Mouse (Mus musculus) erythroblast, embryonic 14.5 days (primary cell): ENCODE data around the gene Rab25. TPM values are rescaled to one million over a fixed set of nuclear protein-coding genes. Genes with fewer than 3 reads are reported as not detected.

Source experiments
- H3K27me3 ChIP-seq: 2 replicates; pipeline ENCODE4 v1.6.1; 2012; ENCODE audit warnings: inconsistent platforms; ENCODE audit not compliant: control insufficient read depth
- H3K36me3 ChIP-seq: 2 replicates; pipeline ENCODE4 v1.6.1; 2012; ENCODE audit warnings: mild to moderate bottlenecking, inconsistent platforms; ENCODE audit not compliant: control insufficient read depth
- H3K4me1 ChIP-seq: 2 replicates; pipeline ENCODE4 v1.6.1; 2012; ENCODE audit warnings: inconsistent platforms; ENCODE audit not compliant: control insufficient read depth
- H3K4me3 ChIP-seq: replicated peaks from 2 replicates; pipeline ENCODE3; 2012; ENCODE audit warnings: moderate library complexity, mild to moderate bottlenecking, inconsistent platforms
- H3K9me3 ChIP-seq: 2 replicates; pipeline ENCODE4 v1.6.1; 2012; ENCODE audit warnings: low read length, inconsistent platforms, mixed read lengths; ENCODE audit not compliant: control insufficient read depth
- GATA1 ChIP-seq: IDR thresholded peaks from 2 replicates; pipeline ENCODE4 v1.6.1; 2012; ENCODE audit warnings: low read length, inconsistent platforms, mixed read lengths
- TAL1 ChIP-seq: IDR thresholded peaks from 3 replicates; pipeline ENCODE4 v1.6.1; 2012; ENCODE audit warnings: low read length, inconsistent platforms, mixed read lengths
- polyA plus RNA-seq: library from polyadenylated mRNA; stranded (reverse); fragments of >175 nt; gene quantifications from 2 replicates; pipeline ENCODE4 v1.2.3, GENCODE M21; 2012

Rab25 gene
- polyA plus RNA-seq, 1 experiment, result not detected

DNA sequence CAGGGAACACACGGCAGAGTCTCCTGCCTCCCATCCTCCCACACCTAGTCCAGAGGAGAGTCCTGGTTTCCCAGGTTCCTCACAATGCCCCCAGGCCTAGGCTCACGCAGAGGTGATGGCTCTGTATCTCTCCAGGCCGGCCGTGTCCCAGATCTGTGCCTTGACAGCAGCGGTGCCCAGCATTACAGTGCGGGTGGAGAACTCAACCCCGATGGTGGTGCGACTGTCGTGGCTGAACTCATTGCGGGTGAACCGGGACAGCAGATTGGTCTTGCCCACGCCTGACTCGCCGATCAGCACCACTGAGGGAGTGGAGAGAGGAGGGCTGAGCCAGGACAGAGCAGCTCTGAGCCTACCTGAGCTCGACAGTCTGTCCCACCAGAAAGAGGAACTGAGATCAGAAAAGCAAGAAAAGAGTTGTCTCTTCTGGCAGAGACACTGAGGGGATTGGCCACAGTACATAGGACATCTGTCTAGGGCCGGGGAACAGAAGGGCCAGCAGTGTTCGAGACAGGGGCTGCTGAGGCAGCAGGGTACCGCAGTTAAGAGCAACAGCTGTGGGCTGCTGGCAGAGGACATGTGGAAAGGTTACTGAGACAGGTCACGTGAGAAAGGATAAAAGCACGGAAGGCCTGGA lies 3.0 kb downstream of the Rab25 start:
- H3K4me1 ChIP-seq, result peaks cover 21% of the 10 kb centered on the region
- H3K4me3 ChIP-seq, result no peak overlapping the region
- H3K36me3 ChIP-seq, result peaks cover 3% of the 10 kb centered on the region; the same call in 1 of the 2 replicates
- H3K9me3 ChIP-seq, result no peaks in the 10 kb centered on the region
- TF ChIP-seq TAL1, result no peak
- no peak for TF ChIP-seq GATA1
- no peaks in the 10 kb centered on the region for H3K27me3 ChIP-seq

DNA sequence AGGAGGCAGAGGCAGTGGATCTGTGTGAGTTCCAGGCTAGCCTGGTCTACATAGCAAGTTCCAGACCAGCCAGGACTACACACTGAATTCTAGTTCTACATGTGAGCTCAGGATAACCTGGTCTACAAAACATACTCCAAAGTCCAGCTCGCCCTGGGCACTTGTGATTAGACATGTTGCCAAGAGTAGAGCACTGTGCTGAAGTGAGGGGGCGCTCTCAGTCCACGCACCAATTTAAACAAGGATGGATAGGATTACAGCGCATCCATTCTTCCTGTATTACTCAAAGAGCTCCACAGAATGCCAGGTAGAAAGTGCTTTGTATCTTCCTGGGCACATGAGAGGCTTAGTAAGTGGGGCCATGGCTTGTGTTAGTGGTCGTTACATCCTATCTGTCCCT lies 3.6 kb downstream of the Rab25 start:
- H3K4me1 ChIP-seq, result peaks cover 18% of the 10 kb centered on the region
- H3K27me3 ChIP-seq, result no peaks in the 10 kb centered on the region
- no peaks in the 10 kb centered on the region for H3K9me3 ChIP-seq
- peaks cover 3% of the 10 kb centered on the region; the same call in 1 of the 2 replicates for H3K36me3 ChIP-seq
- TF ChIP-seq TAL1 (no peak), GATA1 (no peak)
- no peak overlapping the region for H3K4me3 ChIP-seq

DNA sequence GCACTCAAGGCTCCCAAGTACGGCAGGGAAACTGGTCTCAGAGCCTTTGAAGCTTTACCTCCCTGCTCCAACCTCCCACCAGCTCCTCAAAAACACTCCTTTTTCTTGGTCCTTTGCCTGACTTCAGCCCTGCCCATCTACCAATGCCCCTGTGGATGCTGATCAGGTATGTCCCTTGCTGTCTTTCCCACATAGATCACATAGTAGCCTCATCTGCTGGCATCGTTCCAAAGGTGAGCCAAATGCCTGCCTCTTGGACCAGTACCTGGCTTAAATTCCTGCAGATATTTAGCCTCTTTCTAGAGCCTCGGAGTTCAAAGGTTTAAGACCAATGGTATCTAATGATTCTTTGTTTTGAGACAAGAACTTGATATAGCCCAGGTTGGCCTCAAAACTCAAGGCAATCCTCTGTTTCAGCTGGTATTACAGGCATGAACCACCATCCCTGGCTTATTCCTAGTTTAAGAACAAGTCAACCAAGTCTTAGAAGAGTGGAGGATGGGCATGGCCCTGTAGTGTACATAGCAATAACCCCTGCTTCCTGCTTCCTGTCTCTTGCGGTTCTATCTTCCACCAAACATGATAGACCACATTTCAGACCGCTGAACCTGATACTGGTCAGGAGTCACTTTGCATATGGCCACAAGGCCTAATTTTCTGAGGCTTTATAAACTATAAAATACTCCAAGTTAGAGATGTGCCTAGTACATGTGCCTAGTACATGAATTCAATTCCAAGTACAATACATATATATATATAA lies 4.3 kb downstream of the Rab25 start:
- Histone ChIP-seq H3K4me1 (peaks cover 18% of the 10 kb centered on the region), H3K36me3 (peaks cover 3% of the 10 kb centered on the region; the same call in 1 of the 2 replicates), H3K9me3 (no peaks in the 10 kb centered on the region), H3K27me3 (no peaks in the 10 kb centered on the region), H3K4me3 (no peak overlapping the region)
- no peak for TF ChIP-seq GATA1
- no peak for TF ChIP-seq TAL1

DNA sequence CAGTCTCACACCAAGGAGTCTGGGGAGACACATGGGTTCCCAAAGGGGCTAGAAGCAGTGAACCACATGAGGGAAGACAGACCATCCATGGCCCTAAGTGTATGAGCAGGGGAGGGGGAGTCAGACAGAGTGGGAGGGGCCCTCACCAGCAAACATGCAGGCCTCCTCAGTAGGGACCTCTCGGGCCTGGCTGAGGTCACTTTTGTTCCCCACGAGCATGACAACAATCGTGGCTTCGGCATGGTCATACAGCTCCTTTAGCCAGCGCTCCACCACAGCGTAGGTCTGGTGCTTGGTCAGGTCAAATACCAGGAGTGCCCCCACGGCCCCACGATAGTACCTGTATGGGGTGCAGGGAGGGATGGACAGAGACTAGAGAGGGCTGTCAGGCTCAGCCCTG lies 4.9 kb downstream of the Rab25 start:
- no peak for TF ChIP-seq TAL1
- no peak for TF ChIP-seq GATA1
- peaks cover 16% of the 10 kb centered on the region for H3K4me1 ChIP-seq
- no peaks in the 10 kb centered on the region for H3K36me3 ChIP-seq
- H3K4me3 ChIP-seq, result no peak overlapping the region
- no peaks in the 10 kb centered on the region for H3K27me3 ChIP-seq
- no peaks in the 10 kb centered on the region for H3K9me3 ChIP-seq

DNA sequence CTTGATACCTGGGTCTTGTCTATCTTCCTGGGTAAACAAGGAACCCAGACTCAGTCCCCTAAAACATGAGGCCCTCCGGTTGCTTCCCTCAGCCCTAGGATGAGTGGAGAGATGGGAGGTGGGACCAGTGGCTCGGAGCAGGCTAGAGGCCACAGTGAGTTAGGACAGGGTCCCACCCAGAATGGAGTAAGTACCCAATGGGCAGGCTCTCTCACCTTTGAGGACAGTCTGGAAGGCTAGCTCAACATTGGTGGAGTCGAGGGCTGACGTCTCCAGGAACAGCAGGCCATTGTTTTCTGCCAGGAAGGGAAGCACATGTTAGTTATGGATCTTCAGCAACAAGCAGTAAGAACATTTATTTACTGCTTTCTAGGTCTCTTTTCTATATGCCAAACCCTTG lies 5.6 kb downstream of the Rab25 start:
- peaks cover 16% of the 10 kb centered on the region for H3K4me1 ChIP-seq
- H3K27me3 ChIP-seq, result no peaks in the 10 kb centered on the region
- H3K9me3 ChIP-seq, result no peaks in the 10 kb centered on the region
- H3K36me3 ChIP-seq, result no peaks in the 10 kb centered on the region
- TF ChIP-seq GATA1, result no peak
- TF ChIP-seq TAL1, result no peak
- no peak overlapping the region for H3K4me3 ChIP-seq

DNA sequence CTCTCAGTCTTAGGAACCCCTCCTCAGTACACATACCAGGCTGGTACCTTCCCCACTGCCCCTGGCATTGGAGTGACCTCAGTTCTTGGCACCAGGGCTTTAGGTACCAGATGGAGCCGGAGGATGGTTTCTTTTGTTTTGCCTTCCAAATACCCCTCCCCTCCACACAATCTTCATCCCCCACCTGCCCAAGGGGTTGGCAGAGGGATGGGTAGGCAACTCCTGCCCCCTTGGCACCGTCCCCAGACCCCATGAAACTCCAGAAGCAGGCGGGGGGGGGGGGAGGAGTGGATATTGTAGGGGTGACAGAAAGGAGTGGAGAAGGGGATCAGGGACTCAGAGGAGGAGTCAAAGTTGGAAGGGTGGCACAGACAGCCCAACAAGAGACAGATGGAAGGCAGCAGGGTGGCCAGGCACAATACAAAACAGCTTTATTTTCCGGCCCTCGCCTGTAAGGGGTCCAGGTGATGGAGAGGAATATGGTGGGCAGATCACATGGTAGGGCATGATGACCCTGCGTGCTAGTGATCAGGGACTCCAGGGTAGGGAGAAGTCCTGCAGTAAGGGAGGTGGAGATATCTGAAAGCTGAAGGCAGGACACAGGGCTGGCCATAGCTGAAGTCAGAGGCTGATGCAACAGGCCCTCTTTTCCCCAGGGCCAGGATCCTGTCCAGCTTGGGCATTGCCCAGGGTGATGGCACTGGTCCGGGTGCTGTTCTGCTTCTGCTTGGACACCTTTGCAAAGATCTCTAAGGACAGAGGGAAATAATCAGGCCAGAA lies 6.3 kb downstream of the Rab25 start:
- no peak for TF ChIP-seq GATA1
- no peak for TF ChIP-seq TAL1
- no peak overlapping the region for H3K4me3 ChIP-seq
- H3K27me3 ChIP-seq, result no peaks in the 10 kb centered on the region
- H3K9me3 ChIP-seq, result no peaks in the 10 kb centered on the region
- H3K4me1 ChIP-seq, result peaks cover 17% of the 10 kb centered on the region
- H3K36me3 ChIP-seq, result no peaks in the 10 kb centered on the region

DNA sequence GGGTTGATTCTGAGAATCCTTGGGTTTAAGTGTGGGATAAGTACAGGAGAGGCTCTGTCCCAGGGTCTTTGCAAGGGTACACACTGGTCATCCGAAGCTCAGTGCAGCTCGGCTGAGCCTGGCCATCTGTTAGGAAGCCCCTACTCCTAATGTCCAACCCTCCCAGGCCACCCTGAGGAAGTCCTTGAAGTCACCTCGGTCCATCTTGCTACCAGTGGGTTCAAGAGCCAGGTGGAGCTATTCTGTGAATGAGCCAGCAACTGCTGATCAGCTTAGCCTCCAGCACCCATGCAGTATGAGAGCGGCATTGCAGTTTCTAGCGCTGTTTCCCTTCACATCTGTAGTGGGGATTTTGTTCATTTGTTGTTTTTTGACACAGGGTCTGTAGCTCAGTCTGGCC lies 8.0 kb downstream of the Rab25 start:
- Histone ChIP-seq H3K4me3 (no peak overlapping the region), H3K4me1 (peaks cover 27% of the 10 kb centered on the region), H3K36me3 (no peaks in the 10 kb centered on the region), H3K27me3 (peaks cover under 1% of the 10 kb centered on the region; the same call in 1 of the 2 replicates), H3K9me3 (no peaks in the 10 kb centered on the region)
- TF ChIP-seq GATA1, result no peak
- TF ChIP-seq TAL1, result no peak

DNA sequence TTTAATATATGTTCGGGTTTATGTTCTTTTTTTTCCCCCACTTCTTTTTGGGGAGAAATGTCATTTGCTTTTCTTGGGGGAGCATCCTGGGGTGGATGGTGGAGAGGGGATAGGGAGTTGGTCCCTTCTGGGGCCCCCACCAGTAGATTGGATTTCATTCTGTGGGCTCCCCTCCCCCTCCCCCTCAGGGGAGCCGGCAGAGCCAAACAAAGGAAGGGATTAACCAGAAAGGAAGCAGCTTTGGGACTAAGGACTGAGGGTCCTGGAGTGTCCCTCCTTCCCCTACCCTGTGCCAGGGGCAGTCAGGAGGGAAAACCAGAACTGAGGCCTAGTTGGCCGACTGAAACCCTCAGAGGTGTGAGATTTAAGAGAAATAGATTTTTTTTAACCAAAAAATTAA lies 8.7 kb downstream of the Rab25 start:
- H3K36me3 ChIP-seq, result no peaks in the 10 kb centered on the region
- no peak for TF ChIP-seq GATA1
- no peak for TF ChIP-seq TAL1
- no peaks in the 10 kb centered on the region for H3K9me3 ChIP-seq
- peaks cover 24% of the 10 kb centered on the region for H3K4me1 ChIP-seq
- no peak overlapping the region for H3K4me3 ChIP-seq
- peaks cover 2% of the 10 kb centered on the region; the same call in 1 of the 2 replicates for H3K27me3 ChIP-seq

DNA sequence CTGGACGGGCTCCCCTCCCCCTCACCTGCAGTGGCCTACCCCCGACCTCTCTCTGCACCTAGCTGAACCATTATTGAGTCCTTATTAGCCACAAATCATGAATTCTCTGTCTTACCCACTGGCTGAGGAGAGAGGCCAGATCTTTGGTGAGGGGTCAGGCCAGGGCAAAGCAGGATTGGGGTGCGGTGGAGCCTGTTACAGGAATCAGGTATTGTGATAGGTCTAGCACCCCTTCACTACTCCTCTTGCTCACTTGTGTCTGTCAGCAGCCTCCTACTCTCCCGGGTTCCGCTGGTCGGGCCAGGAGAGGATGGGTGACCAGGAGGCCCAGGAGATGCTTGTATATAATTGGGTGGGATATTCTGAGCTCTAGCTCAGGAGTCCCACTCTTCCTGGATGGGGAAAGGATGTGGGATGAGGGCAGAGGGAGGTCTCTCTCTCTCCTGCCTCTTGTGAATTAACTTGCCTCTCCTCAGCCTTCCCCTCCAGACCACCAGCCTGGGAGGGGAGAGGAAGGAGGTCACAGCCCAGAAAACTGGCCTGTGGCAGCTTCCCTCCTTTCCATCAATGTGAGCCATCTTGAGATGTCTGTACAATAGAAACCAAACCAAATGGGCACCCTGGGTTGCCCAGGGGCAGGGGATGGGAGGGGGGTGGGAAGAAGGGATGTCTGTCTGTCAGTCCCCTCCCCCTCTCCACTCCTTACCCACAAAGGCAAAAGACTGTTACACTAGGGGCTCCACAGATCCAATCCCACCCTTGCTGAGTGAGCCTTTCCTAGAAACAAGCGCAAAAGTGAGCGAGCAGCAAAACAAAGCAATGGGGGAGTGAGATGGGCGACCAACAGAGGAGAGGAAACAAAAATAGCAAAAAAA lies 9.6 kb downstream of the Rab25 start:
- TF ChIP-seq TAL1, result no peak
- Histone ChIP-seq H3K4me3 (no peak overlapping the region), H3K27me3 (peaks cover 7% of the 10 kb centered on the region), H3K9me3 (no peaks in the 10 kb centered on the region), H3K36me3 (no peaks in the 10 kb centered on the region), H3K4me1 (peaks cover 30% of the 10 kb centered on the region)
